8 mouse cellular contexts compared by ENCODE assay signal in genomic region chr2:164953224-164953623, GRCm38 (mm10). TPM values are rescaled to one million over a fixed set of nuclear protein-coding genes. Genes with fewer than 3 reads are reported as not detected.
A peak's percentile ranks its signal among the peaks of the same experiment; 100 is the strongest.
DNase-seq lines count a peak whose midpoint lies in the region; ATAC-seq lines count a peak whose summit lies in the region.

No protein-coding gene starts in this region.

- H3K4me1 ChIP-seq in forebrain, embryonic 15.5 days = peaks cover 15% of the 10 kb centered on the region
- peaks cover 17% of the 10 kb centered on the region for H3K4me1 ChIP-seq in hindbrain, embryonic 12.5 days
- peaks cover 48% of the 10 kb centered on the region for H3K4me1 ChIP-seq in megakaryocyte, embryonic 14.5 days

- H3K27ac ChIP-seq in forebrain, embryonic 15.5 days (replicated peaks) = no peak overlapping the region
- H3K27ac ChIP-seq in hindbrain, embryonic 12.5 days = no peak overlapping the region

- no peaks in the 10 kb centered on the region for H3K9me3 ChIP-seq in forebrain, embryonic 15.5 days
- no peaks in the 10 kb centered on the region for H3K9me3 ChIP-seq in hindbrain, embryonic 12.5 days (replicated peaks)
- H3K9me3 ChIP-seq in megakaryocyte, embryonic 14.5 days = peaks cover 67% of the 10 kb centered on the region

- H3K9ac ChIP-seq in forebrain, embryonic 15.5 days (replicated peaks) = no peak overlapping the region
- H3K9ac ChIP-seq in hindbrain, embryonic 12.5 days = no peak overlapping the region

- WGBS in forebrain, embryonic 15.5 days = under 1% methylated on average over 21 of the region's 21 CpGs
- WGBS in hindbrain, embryonic 12.5 days = 2% methylated on average over 21 of the region's 21 CpGs

- DNase-seq in Muller cell, postnatal 12 days (ENCODE audit: inconsistent ontology term) = peak; percentile 81
- peak; percentile 85 for DNase-seq in cerebellum, adult 11-12 months
- peak; percentile 73 to 84 for DNase-seq in layer of hippocampus, postnatal 36 days
- DNase-seq in right cerebral cortex, postnatal 14 days = peak; percentile 86
- peak; percentile 79 for DNase-seq in urinary bladder, postnatal 25 days (ENCODE audit: low spot score)

- H3K4me3 ChIP-seq in forebrain, embryonic 15.5 days = no peak overlapping the region
- 0 out of 2 replicates have a peak overlapping the region, but pooled peaks have one; percentile 4 for H3K4me3 ChIP-seq in hindbrain, embryonic 12.5 days
- H3K4me3 ChIP-seq in megakaryocyte, embryonic 14.5 days (replicated peaks) = peak overlapping the region; percentile 77

- H3K27me3 ChIP-seq in forebrain, embryonic 15.5 days = peaks cover 55% of the 10 kb centered on the region
- H3K27me3 ChIP-seq in hindbrain, embryonic 12.5 days = peaks cover 65% of the 10 kb centered on the region
- peaks cover 98% of the 10 kb centered on the region for H3K27me3 ChIP-seq in megakaryocyte, embryonic 14.5 days (replicated peaks)

- peak; percentile 65 for ATAC-seq in forebrain, embryonic 15.5 days (replicated peaks)
- peak; percentile 74 for ATAC-seq in hindbrain, embryonic 12.5 days (ENCODE audit: low FRiP score)

- H3K36me3 ChIP-seq in forebrain, embryonic 15.5 days = no peaks in the 10 kb centered on the region
- H3K36me3 ChIP-seq in hindbrain, embryonic 12.5 days = no peaks in the 10 kb centered on the region
- H3K36me3 ChIP-seq in megakaryocyte, embryonic 14.5 days (replicated peaks; ENCODE audit: low read length) = no peaks in the 10 kb centered on the region

- no peak overlapping the region for H3K4me2 ChIP-seq in forebrain, embryonic 15.5 days (replicated peaks)
- peak overlapping the region; percentile 17; the same call in 1 of the 2 replicates for H3K4me2 ChIP-seq in hindbrain, embryonic 12.5 days (replicated peaks)

RNA-seq across cellular contexts. Expression of gene Slc12a5, which starts 7.4 kb away (rescaled TPM):
- 16.2 and 17.2 TPM in 2 replicates for polyA plus RNA-seq in forebrain, embryonic 15.5 days (2015; fragmentation: Nextera tagmentation; extraction: Ambion mirVana)
- polyA plus RNA-seq in hindbrain, embryonic 12.5 days (2016; fragmentation: Nextera tagmentation; extraction: Ambion mirVana) = 12.7 and 16.1 TPM in 2 replicates
- total RNA-seq in layer of hippocampus, postnatal 36 days (2021) = 100 to 1,000 TPM; 398 to 404 TPM
- 0.47 and 0.89 TPM in 2 replicates for polyA plus RNA-seq in megakaryocyte, embryonic 14.5 days (2012; ENCODE audit: insufficient read depth, low replicate concordance)

RNA-seq across cellular contexts. Expression of gene Mmp9, which starts 12.6 kb away (rescaled TPM):
- polyA plus RNA-seq in forebrain, embryonic 15.5 days (2015; fragmentation: Nextera tagmentation; extraction: Ambion mirVana) = 17.9 and 19.5 TPM in 2 replicates
- polyA plus RNA-seq in hindbrain, embryonic 12.5 days (2016; fragmentation: Nextera tagmentation; extraction: Ambion mirVana) = 5.7 and 7.2 TPM in 2 replicates
- 1 to 10 TPM; 2.0 to 2.9 TPM for total RNA-seq in layer of hippocampus, postnatal 36 days (2021)
- 2.4 TPM in 1 of 2 replicates, not detected in the other for polyA plus RNA-seq in megakaryocyte, embryonic 14.5 days (2012; ENCODE audit: insufficient read depth, low replicate concordance)

RNA-seq across cellular contexts. Expression of gene Zfp335, which starts 41.7 kb away (rescaled TPM):
- 15.7 and 16.7 TPM in 2 replicates for polyA plus RNA-seq in forebrain, embryonic 15.5 days (2015; fragmentation: Nextera tagmentation; extraction: Ambion mirVana)
- 17.3 and 18.2 TPM in 2 replicates for polyA plus RNA-seq in hindbrain, embryonic 12.5 days (2016; fragmentation: Nextera tagmentation; extraction: Ambion mirVana)
- total RNA-seq in layer of hippocampus, postnatal 36 days (2021) = 10 to 100 TPM; 23.8 to 29.7 TPM
- 21.8 and 45.9 TPM in 2 replicates for polyA plus RNA-seq in megakaryocyte, embryonic 14.5 days (2012; ENCODE audit: insufficient read depth, low replicate concordance)
